In genomic region chr3:104866674-104867073, GRCm38 (mm10) we compare ENCODE assay signal across 7 mouse cellular contexts. TPM values are rescaled to one million over a fixed set of nuclear protein-coding genes. Genes with fewer than 3 reads are reported as not detected.
DNase-seq lines count a peak whose midpoint lies in the region; ATAC-seq lines count a peak whose summit lies in the region.
"Not testable (repeated sequence)": the region's sequence is repeated elsewhere in the genome, so short reads cannot be mapped to it uniquely, and the experiment has no call there.

No protein-coding gene starts in this region.

- peaks cover 30% of the 10 kb centered on the region for H3K36me3 ChIP-seq in embryonic facial prominence, embryonic 14.5 days (ENCODE audit: control insufficient read depth, insufficient read depth, low read length)
- peaks cover 34% of the 10 kb centered on the region for H3K36me3 ChIP-seq in heart, embryonic 10.5 days
- H3K36me3 ChIP-seq in hindbrain, embryonic 13.5 days = peaks cover 19% of the 10 kb centered on the region
- H3K36me3 ChIP-seq in intestine, embryonic 16.5 days (ENCODE audit: control insufficient read depth, insufficient read depth, low read length) = not testable (repeated sequence)
- H3K36me3 ChIP-seq in liver, embryonic 13.5 days = peaks cover 21% of the 10 kb centered on the region
- H3K36me3 ChIP-seq in midbrain, embryonic 10.5 days = peaks cover 31% of the 10 kb centered on the region
- peaks cover 17% of the 10 kb centered on the region for H3K36me3 ChIP-seq in neural tube, embryonic 12.5 days

- 0 out of 2 replicates have a peak overlapping the region, but pooled peaks have one; percentile 22 for H3K9ac ChIP-seq in embryonic facial prominence, embryonic 14.5 days (ENCODE audit: low read depth, low read length)
- not testable (repeated sequence) for H3K9ac ChIP-seq in hindbrain, embryonic 13.5 days; intestine, embryonic 16.5 days (ENCODE audit: low read depth, low read length); neural tube, embryonic 12.5 days
- peak overlapping the region; percentile 89 for H3K9ac ChIP-seq in liver, embryonic 13.5 days

- H3K27me3 ChIP-seq in embryonic facial prominence, embryonic 14.5 days (replicated peaks; ENCODE audit: control insufficient read depth, insufficient read depth, low read length); heart, embryonic 10.5 days (ENCODE audit: insufficient read depth, poor library complexity, severe bottlenecking); hindbrain, embryonic 13.5 days; intestine, embryonic 16.5 days (replicated peaks; ENCODE audit: control insufficient read depth, insufficient read depth, low read length); liver, embryonic 13.5 days; midbrain, embryonic 10.5 days (ENCODE audit: low read depth, poor library complexity, severe bottlenecking); neural tube, embryonic 12.5 days (replicated peaks): not testable (repeated sequence)

- not testable (repeated sequence) for H3K4me3 ChIP-seq in embryonic facial prominence, embryonic 14.5 days (ENCODE audit: low read depth, low read length); intestine, embryonic 16.5 days (ENCODE audit: low read length); liver, embryonic 13.5 days (replicated peaks); neural tube, embryonic 12.5 days
- peak overlapping the region; percentile 91; the same call in 1 of the 2 replicates for H3K4me3 ChIP-seq in heart, embryonic 10.5 days
- 0 out of 2 replicates have a peak overlapping the region, but pooled peaks have one; percentile 93 for H3K4me3 ChIP-seq in hindbrain, embryonic 13.5 days
- peak overlapping the region; percentile 98; the same call in 1 of the 2 replicates for H3K4me3 ChIP-seq in midbrain, embryonic 10.5 days

- H3K4me2 ChIP-seq in embryonic facial prominence, embryonic 14.5 days (ENCODE audit: low read depth, low read length) = peak overlapping the region; percentile 58; the same call in 1 of the 2 replicates
- peak overlapping the region; percentile 77 for H3K4me2 ChIP-seq in hindbrain, embryonic 13.5 days
- peak overlapping the region; percentile 21; the same call in 1 of the 2 replicates for H3K4me2 ChIP-seq in intestine, embryonic 16.5 days (ENCODE audit: low read depth, low read length)
- peak overlapping the region; percentile 81 for H3K4me2 ChIP-seq in liver, embryonic 13.5 days
- H3K4me2 ChIP-seq in neural tube, embryonic 12.5 days (replicated peaks) = peak overlapping the region; percentile 80; the same call in 1 of the 2 replicates

- DNase-seq in embryonic facial prominence, embryonic 14.5 days (ENCODE audit: low spot score); heart, embryonic 10.5 days (ENCODE audit: low spot score); liver, embryonic 13.5 days; midbrain, embryonic 10.5 days (ENCODE audit: low spot score): not testable (repeated sequence)

- not testable (repeated sequence) for ATAC-seq in embryonic facial prominence, embryonic 14.5 days (ENCODE audit: low read depth); hindbrain, embryonic 13.5 days (ENCODE audit: low FRiP score); intestine, embryonic 16.5 days; liver, embryonic 13.5 days (ENCODE audit: low read depth); neural tube, embryonic 12.5 days (ENCODE audit: low FRiP score, low read depth)

- H3K9me3 ChIP-seq in embryonic facial prominence, embryonic 14.5 days (ENCODE audit: control insufficient read depth, low read length); heart, embryonic 10.5 days; hindbrain, embryonic 13.5 days; intestine, embryonic 16.5 days (ENCODE audit: control insufficient read depth, low read length); liver, embryonic 13.5 days (replicated peaks); midbrain, embryonic 10.5 days (replicated peaks); neural tube, embryonic 12.5 days: not testable (repeated sequence)

- peaks cover 21% of the 10 kb centered on the region; the same call in 1 of the 2 replicates for H3K4me1 ChIP-seq in embryonic facial prominence, embryonic 14.5 days (ENCODE audit: control insufficient read depth, insufficient read depth, low read length)
- H3K4me1 ChIP-seq in heart, embryonic 10.5 days = peaks cover 19% of the 10 kb centered on the region
- H3K4me1 ChIP-seq in hindbrain, embryonic 13.5 days (replicated peaks) = peaks cover 30% of the 10 kb centered on the region
- H3K4me1 ChIP-seq in intestine, embryonic 16.5 days (ENCODE audit: control insufficient read depth, insufficient read depth, low read length) = not testable (repeated sequence)
- H3K4me1 ChIP-seq in liver, embryonic 13.5 days (replicated peaks) = peaks cover 32% of the 10 kb centered on the region
- peaks cover 30% of the 10 kb centered on the region for H3K4me1 ChIP-seq in midbrain, embryonic 10.5 days
- peaks cover 24% of the 10 kb centered on the region for H3K4me1 ChIP-seq in neural tube, embryonic 12.5 days

- H3K27ac ChIP-seq in embryonic facial prominence, embryonic 14.5 days (replicated peaks; ENCODE audit: low read depth, low read length); heart, embryonic 10.5 days; hindbrain, embryonic 13.5 days; intestine, embryonic 16.5 days (ENCODE audit: low read length); midbrain, embryonic 10.5 days (replicated peaks); neural tube, embryonic 12.5 days: not testable (repeated sequence)
- H3K27ac ChIP-seq in liver, embryonic 13.5 days = peak overlapping the region; percentile 90; the same call in 1 of the 2 replicates

RNA-seq across cellular contexts. Expression of gene Capza1, which starts 2.4 kb away (rescaled TPM):
- polyA plus RNA-seq in embryonic facial prominence, embryonic 14.5 days (2014; fragmentation: Nextera tagmentation; extraction: Ambion mirVana) = 192 and 219 TPM in 2 replicates
- polyA plus RNA-seq in heart, embryonic 10.5 days (2016; fragmentation: Nextera tagmentation; extraction: Ambion mirVana) = 202 and 217 TPM in 2 replicates
- polyA plus RNA-seq in hindbrain, embryonic 13.5 days (2015; fragmentation: Nextera tagmentation; extraction: Ambion mirVana) = 180 and 182 TPM in 2 replicates
- polyA plus RNA-seq in intestine, embryonic 16.5 days (2015; fragmentation: Nextera tagmentation; extraction: Ambion mirVana) = 200 TPM in 2 replicates
- polyA plus RNA-seq in liver, embryonic 13.5 days (2015; fragmentation: Nextera tagmentation; extraction: Ambion mirVana) = 98.0 and 121 TPM in 2 replicates
- polyA plus RNA-seq in midbrain, embryonic 10.5 days (2016; fragmentation: Nextera tagmentation; extraction: Ambion mirVana) = 222 and 236 TPM in 2 replicates
- polyA plus RNA-seq in neural tube, embryonic 12.5 days (2016; fragmentation: Nextera tagmentation; extraction: Ambion mirVana) = 203 and 216 TPM in 2 replicates

RNA-seq across cellular contexts. Expression of gene St7l, which starts 2.9 kb away (rescaled TPM):
- polyA plus RNA-seq in embryonic facial prominence, embryonic 14.5 days (2014; fragmentation: Nextera tagmentation; extraction: Ambion mirVana) = 32.8 and 35.3 TPM in 2 replicates
- polyA plus RNA-seq in heart, embryonic 10.5 days (2016; fragmentation: Nextera tagmentation; extraction: Ambion mirVana) = 27.0 and 32.2 TPM in 2 replicates
- polyA plus RNA-seq in hindbrain, embryonic 13.5 days (2015; fragmentation: Nextera tagmentation; extraction: Ambion mirVana) = 41.3 and 41.9 TPM in 2 replicates
- 37.0 and 37.8 TPM in 2 replicates for polyA plus RNA-seq in intestine, embryonic 16.5 days (2015; fragmentation: Nextera tagmentation; extraction: Ambion mirVana)
- 11.4 and 15.2 TPM in 2 replicates for polyA plus RNA-seq in liver, embryonic 13.5 days (2015; fragmentation: Nextera tagmentation; extraction: Ambion mirVana)
- polyA plus RNA-seq in midbrain, embryonic 10.5 days (2016; fragmentation: Nextera tagmentation; extraction: Ambion mirVana) = 35.5 and 36.2 TPM in 2 replicates
- 40.5 and 43.2 TPM in 2 replicates for polyA plus RNA-seq in neural tube, embryonic 12.5 days (2016; fragmentation: Nextera tagmentation; extraction: Ambion mirVana)

RNA-seq across cellular contexts. Expression of gene Mov10, which starts 48.3 kb away (rescaled TPM):
- polyA plus RNA-seq in embryonic facial prominence, embryonic 14.5 days (2014; fragmentation: Nextera tagmentation; extraction: Ambion mirVana) = 38.1 and 44.6 TPM in 2 replicates
- 42.2 and 54.0 TPM in 2 replicates for polyA plus RNA-seq in heart, embryonic 10.5 days (2016; fragmentation: Nextera tagmentation; extraction: Ambion mirVana)
- 10.2 and 14.5 TPM in 2 replicates for polyA plus RNA-seq in hindbrain, embryonic 13.5 days (2015; fragmentation: Nextera tagmentation; extraction: Ambion mirVana)
- 139 and 161 TPM in 2 replicates for polyA plus RNA-seq in intestine, embryonic 16.5 days (2015; fragmentation: Nextera tagmentation; extraction: Ambion mirVana)
- 26.2 and 28.7 TPM in 2 replicates for polyA plus RNA-seq in liver, embryonic 13.5 days (2015; fragmentation: Nextera tagmentation; extraction: Ambion mirVana)
- 12.7 and 13.5 TPM in 2 replicates for polyA plus RNA-seq in midbrain, embryonic 10.5 days (2016; fragmentation: Nextera tagmentation; extraction: Ambion mirVana)
- polyA plus RNA-seq in neural tube, embryonic 12.5 days (2016; fragmentation: Nextera tagmentation; extraction: Ambion mirVana) = 18.5 and 26.8 TPM in 2 replicates

Comparison
In these comparisons a context has a peak if more than half of its experiments do, and no peak if none do; other contexts are left out.
1. H3K4me2 ChIP-seq: peak in every context shown above with its lines; median percentile 81 in liver, embryonic 13.5 days; 80 in neural tube, embryonic 12.5 days; 77 in hindbrain, embryonic 13.5 days; 58 in embryonic facial prominence, embryonic 14.5 days; 21 in intestine, embryonic 16.5 days.